Mouse (Mus musculus) hindbrain, embryonic 16.5 days (tissue): ENCODE measurements around the gene Nek5. TPM values are rescaled to one million over a fixed set of nuclear protein-coding genes. Genes with fewer than 3 reads are reported as not detected.

Experiments used
- ATAC-seq: fragments of 200-750 bp; cut with Nextera tagmentation; 2 replicates; pipeline ENCODE4 v1.8.0; 2017; ENCODE audit warnings: moderate TSS enrichment, moderate library complexity
- H3K27ac ChIP-seq: fragments of 300-500 bp; sonication (generic); 2 replicates; pipeline ENCODE4 v1.5.1; 2014; ENCODE audit warnings: low read depth, mild to moderate bottlenecking, control low read depth, low read length, moderate library complexity
- H3K27me3 ChIP-seq: fragments of 300-500 bp; sonication (generic); replicated peaks from 2 replicates; pipeline ENCODE4 v1.6.1; 2014; ENCODE audit warnings: low read length; ENCODE audit not compliant: control insufficient read depth, insufficient read depth
- H3K36me3 ChIP-seq: fragments of 300-500 bp; sonication (generic); 2 replicates; pipeline ENCODE4 v1.6.1; 2014; ENCODE audit warnings: mild to moderate bottlenecking, low read length, moderate library complexity, mixed read lengths; ENCODE audit not compliant: control insufficient read depth, insufficient read depth
- H3K4me1 ChIP-seq: fragments of 300-500 bp; sonication (generic); 2 replicates; pipeline ENCODE4 v1.6.1; 2014; ENCODE audit warnings: low read depth, low read length; ENCODE audit not compliant: control insufficient read depth, insufficient read depth
- H3K4me2 ChIP-seq: fragments of 300-500 bp; sonication (generic); 2 replicates; pipeline ENCODE4 v1.6.1; 2014; ENCODE audit warnings: mild to moderate bottlenecking, low read length, control low read depth, moderate library complexity
- H3K4me3 ChIP-seq: fragments of 300-500 bp; sonication (generic); 2 replicates; pipeline ENCODE4 v1.5.1; 2014; ENCODE audit warnings: mild to moderate bottlenecking, low read length, control low read depth, moderate library complexity
- H3K9ac ChIP-seq: fragments of 300-500 bp; sonication (generic); 2 replicates; pipeline ENCODE4 v1.6.1; 2014; ENCODE audit warnings: low read depth, mild to moderate bottlenecking, control low read depth, low read length, moderate library complexity
- H3K9me3 ChIP-seq: fragments of 300-500 bp; sonication (generic); 2 replicates; pipeline ENCODE4 v1.6.1; 2014; ENCODE audit warnings: mild to moderate bottlenecking, low read length, moderate library complexity; ENCODE audit not compliant: control insufficient read depth
- WGBS: fragments of 180-500 bp; shearing (Covaris S2); extraction: QIAGEN DNeasy Blood & Tissue Kit; methylation state at CpG from one replicate; pipeline ENCODE4 v1.1.7; 2014; 5-methylcytosine and 5-hydroxymethylcytosine counted together
- polyA plus RNA-seq: library from polyadenylated mRNA; unstranded; fragments of >200 nt; fragmentation: Nextera tagmentation; extraction: Ambion mirVana; gene quantifications from 2 replicates; pipeline ENCODE4 v1.2.1, GENCODE M21; 2015

Gene Nek5
- polyA plus RNA-seq, 1 experiment from 2014 or later, result 1.6 TPM

- Histone ChIP-seq H3K9me3 (no peaks in the 10 kb centered on the region), H3K9ac (no peak overlapping the region), H3K27me3 (no peaks in the 10 kb centered on the region), H3K27ac (no peak overlapping the region), H3K4me2 (no peak overlapping the region), H3K4me3 (no peak overlapping the region), H3K36me3 (no peaks in the 10 kb centered on the region), H3K4me1 (0 out of 2 replicates have a peak, but pooled peaks cover 5% of the 10 kb centered on the region)
- ATAC-seq, result no peak
- 76% methylated on average over 7 of the region's 7 CpGs for WGBS
These were observed 87.8 kb downstream of the Nek5 start for GRCm38 (mm10) chr8:22037022-22037421.

GRCm38 (mm10) chr8:22036137-22036536, 88.7 kb downstream of the Nek5 start:
- no peak overlapping the region for H3K4me3 ChIP-seq
- H3K9ac ChIP-seq, result no peak overlapping the region
- H3K27me3 ChIP-seq, result no peaks in the 10 kb centered on the region

GRCm38 (mm10) chr8:22030990-22031389, 93.9 kb downstream of the Nek5 start:
- 87% methylated on average over 3 of the region's 3 CpGs for WGBS
- Histone ChIP-seq H3K4me1 (no peaks in the 10 kb centered on the region), H3K27me3 (no peaks in the 10 kb centered on the region), H3K9me3 (no peaks in the 10 kb centered on the region), H3K9ac (no peak overlapping the region), H3K4me2 (no peak overlapping the region), H3K36me3 (no peaks in the 10 kb centered on the region), H3K4me3 (no peak overlapping the region), H3K27ac (no peak overlapping the region)
- no peak for ATAC-seq

More at GRCm38 (mm10) chr8:22036137-22036536, 88.7 kb downstream of the Nek5 start:
- Histone ChIP-seq H3K4me2 (no peak overlapping the region), H3K27ac (no peak overlapping the region), H3K9me3 (no peaks in the 10 kb centered on the region), H3K4me1 (0 out of 2 replicates have a peak, but pooled peaks cover 5% of the 10 kb centered on the region), H3K36me3 (no peaks in the 10 kb centered on the region)
- ATAC-seq, result no peak
- WGBS, result 89% methylated on average over 9 of the region's 9 CpGs

GRCm38 (mm10) chr8:22028973-22029372, 95.9 kb downstream of the Nek5 start:
- no peak overlapping the region for H3K9ac ChIP-seq
- ATAC-seq, result no peak
- no peak overlapping the region for H3K4me3 ChIP-seq
- H3K4me2 ChIP-seq, result no peak overlapping the region
- H3K27me3 ChIP-seq, result no peaks in the 10 kb centered on the region
- no peak overlapping the region for H3K27ac ChIP-seq
- no peaks in the 10 kb centered on the region for H3K4me1 ChIP-seq
- H3K36me3 ChIP-seq, result no peaks in the 10 kb centered on the region
- H3K9me3 ChIP-seq, result no peaks in the 10 kb centered on the region
- 95% methylated on average over 3 of the region's 3 CpGs for WGBS

GRCm38 (mm10) chr8:22025241-22025640, 99.6 kb downstream of the Nek5 start:
- Histone ChIP-seq H3K4me2 (no peak overlapping the region), H3K9ac (no peak overlapping the region), H3K27ac (no peak overlapping the region), H3K4me1 (no peaks in the 10 kb centered on the region), H3K36me3 (no peaks in the 10 kb centered on the region), H3K27me3 (no peaks in the 10 kb centered on the region), H3K9me3 (no peaks in the 10 kb centered on the region), H3K4me3 (no peak overlapping the region)
- ATAC-seq, result no peak
- 79% methylated on average over 4 of the region's 4 CpGs for WGBS

Other genes with a start within 250 kb of the Nek5 start
- 2.2 and 3.3 TPM in 2 replicates for gene Defb9, start 239.6 kb downstream of the Nek5 start, polyA plus RNA-seq
- gene Defb11, start 218.6 kb downstream of the Nek5 start, polyA plus RNA-seq, result 42.5 and 47.1 TPM in 2 replicates
- not detected in 2 replicates for gene Defb15, start 192.3 kb downstream of the Nek5 start, polyA plus RNA-seq
- not detected in 2 replicates for gene Defb35, start 186.7 kb downstream of the Nek5 start, polyA plus RNA-seq
- not detected in 2 replicates for gene Defb13, start 178.3 kb downstream of the Nek5 start, polyA plus RNA-seq
- not detected in 2 replicates for gene Fam90a1a, start 166.3 kb downstream of the Nek5 start, polyA plus RNA-seq
- gene Ccdc70, start 155.3 kb downstream of the Nek5 start, polyA plus RNA-seq, result not detected in 2 replicates
- 1.8 and 1.9 TPM in 2 replicates for gene Atp7b, start 64.7 kb downstream of the Nek5 start, polyA plus RNA-seq
- 40.9 and 42.4 TPM in 2 replicates for gene Alg11, start 64.3 kb downstream of the Nek5 start, polyA plus RNA-seq
- 8.0 and 8.3 TPM in 2 replicates for gene Nek3, start 41.4 kb upstream of the Nek5 start, polyA plus RNA-seq
- 12.8 and 15.5 TPM in 2 replicates for gene Ckap2, start 60.8 kb upstream of the Nek5 start, polyA plus RNA-seq
- gene Vps36, start 67.8 kb upstream of the Nek5 start, polyA plus RNA-seq, result 41.4 and 44.3 TPM in 2 replicates
- gene Thsd1, start 102.3 kb upstream of the Nek5 start, polyA plus RNA-seq, result 7.1 and 10.5 TPM in 2 replicates
- not detected in 2 replicates for gene Tpte, start 158.4 kb upstream of the Nek5 start, polyA plus RNA-seq